Mouse (Mus musculus): ENCODE results near the gene AI464131. TPM values are rescaled to one million over a fixed set of nuclear protein-coding genes. Genes with fewer than 3 reads are reported as not detected.

The AI464131 gene
- polyA plus RNA-seq, 1 experiment from 2014 or later = 9.3 TPM

DNA sequence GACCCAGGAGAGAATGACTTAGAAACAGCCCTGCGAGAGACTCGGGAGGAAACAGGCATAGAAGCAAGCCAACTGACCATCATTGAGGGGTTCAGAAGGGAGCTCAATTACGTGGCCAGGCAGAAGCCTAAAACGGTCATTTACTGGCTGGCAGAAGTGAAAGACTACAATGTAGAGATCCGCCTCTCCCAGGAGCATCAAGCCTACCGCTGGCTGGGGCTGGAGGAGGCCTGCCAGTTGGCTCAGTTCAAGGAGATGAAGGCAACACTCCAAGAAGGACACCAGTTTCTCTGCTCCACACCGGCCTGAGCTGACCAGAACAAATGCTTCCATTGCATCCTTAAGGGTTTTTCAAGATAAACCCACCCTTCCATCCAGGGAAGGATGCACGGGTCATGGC, 22.6 kb downstream of the AI464131 start:
- Histone ChIP-seq H3K36me3 (ENCODE audit: insufficient read depth, low read length) (peaks cover 2% of the 10 kb centered on the region; the same call in 1 of the 2 replicates), H3K9ac (replicated peaks; ENCODE audit: low read length) (no peak overlapping the region), H3K27ac (ENCODE audit: low read length) (no peak overlapping the region), H3K4me3 (ENCODE audit: low read length) (no peak overlapping the region), H3K27me3 (ENCODE audit: insufficient read depth, low read length) (no peaks in the 10 kb centered on the region), H3K9me3 (ENCODE audit: low read length) (no peaks in the 10 kb centered on the region), H3K4me2 (replicated peaks; ENCODE audit: low read depth, low read length) (no peak overlapping the region), H3K4me1 (ENCODE audit: insufficient read depth, low read length) (peaks cover 8% of the 10 kb centered on the region)
- WGBS = 84% methylated on average over 8 of the region's 8 CpGs
- ATAC-seq (ENCODE audit: low FRiP score, low TSS enrichment) = no peak

- Histone ChIP-seq H3K4me2 (replicated peaks; ENCODE audit: low read depth, low read length) (no peak overlapping the region), H3K4me1 (ENCODE audit: insufficient read depth, low read length) (peaks cover 8% of the 10 kb centered on the region), H3K27ac (ENCODE audit: low read length) (no peak overlapping the region), H3K4me3 (ENCODE audit: low read length) (no peak overlapping the region), H3K27me3 (ENCODE audit: insufficient read depth, low read length) (no peaks in the 10 kb centered on the region), H3K9ac (replicated peaks; ENCODE audit: low read length) (no peak overlapping the region), H3K36me3 (ENCODE audit: insufficient read depth, low read length) (peaks cover 2% of the 10 kb centered on the region; the same call in 1 of the 2 replicates), H3K9me3 (ENCODE audit: low read length) (no peaks in the 10 kb centered on the region)
- 83% methylated on average over 1 of the region's 1 CpGs for WGBS
- ATAC-seq (ENCODE audit: low FRiP score, low TSS enrichment) = no peak
Measured at GRCm38 (mm10) chr4:41479456-41479804, 23.4 kb downstream of the AI464131 start.

DNA sequence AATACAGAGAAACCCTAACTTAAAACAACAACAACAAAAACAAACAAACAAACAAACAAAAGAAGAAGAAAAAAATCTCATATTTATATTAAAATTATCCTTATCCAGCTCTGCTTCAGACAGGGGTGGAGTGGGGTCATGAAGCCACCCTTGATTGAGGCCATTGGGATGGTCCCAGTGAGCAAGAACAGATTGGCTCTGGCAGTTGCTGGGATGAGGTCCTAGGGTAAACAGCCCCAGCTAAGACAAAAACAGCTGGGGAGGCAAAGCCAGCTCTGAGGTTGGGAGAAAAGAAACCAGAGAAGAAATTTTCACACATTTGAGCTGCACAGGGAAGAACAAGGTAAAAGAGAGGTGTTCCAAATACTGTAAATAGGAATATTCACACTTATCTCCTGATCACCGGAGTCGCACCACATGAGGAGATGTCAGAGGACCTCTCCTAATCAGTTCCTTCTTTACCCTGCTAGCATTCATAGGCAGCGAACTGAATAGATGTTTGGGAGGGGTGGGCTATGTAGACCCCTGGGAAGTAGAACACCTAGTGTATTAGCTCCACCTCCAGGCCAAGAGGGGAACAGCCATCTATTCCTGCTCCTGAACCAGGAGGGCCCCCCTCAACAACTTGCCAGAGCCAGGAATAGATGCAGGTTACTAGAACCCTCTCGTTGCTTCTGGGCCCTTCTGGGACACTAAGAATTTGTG, 24.0 kb downstream of the AI464131 start:
- H3K4me2 ChIP-seq (replicated peaks; ENCODE audit: low read depth, low read length) = no peak overlapping the region
- ATAC-seq (ENCODE audit: low FRiP score, low TSS enrichment) = no peak
- no peaks in the 10 kb centered on the region for H3K27me3 ChIP-seq (ENCODE audit: insufficient read depth, low read length)
- no peak overlapping the region for H3K4me3 ChIP-seq (ENCODE audit: low read length)
- peaks cover 2% of the 10 kb centered on the region; the same call in 1 of the 2 replicates for H3K36me3 ChIP-seq (ENCODE audit: insufficient read depth, low read length)
- H3K9ac ChIP-seq (replicated peaks; ENCODE audit: low read length) = no peak overlapping the region
- no peaks in the 10 kb centered on the region for H3K9me3 ChIP-seq (ENCODE audit: low read length)
- peaks cover 8% of the 10 kb centered on the region for H3K4me1 ChIP-seq (ENCODE audit: insufficient read depth, low read length)
- H3K27ac ChIP-seq (ENCODE audit: low read length) = no peak overlapping the region
- WGBS = 80% methylated on average over 4 of the region's 4 CpGs

DNA sequence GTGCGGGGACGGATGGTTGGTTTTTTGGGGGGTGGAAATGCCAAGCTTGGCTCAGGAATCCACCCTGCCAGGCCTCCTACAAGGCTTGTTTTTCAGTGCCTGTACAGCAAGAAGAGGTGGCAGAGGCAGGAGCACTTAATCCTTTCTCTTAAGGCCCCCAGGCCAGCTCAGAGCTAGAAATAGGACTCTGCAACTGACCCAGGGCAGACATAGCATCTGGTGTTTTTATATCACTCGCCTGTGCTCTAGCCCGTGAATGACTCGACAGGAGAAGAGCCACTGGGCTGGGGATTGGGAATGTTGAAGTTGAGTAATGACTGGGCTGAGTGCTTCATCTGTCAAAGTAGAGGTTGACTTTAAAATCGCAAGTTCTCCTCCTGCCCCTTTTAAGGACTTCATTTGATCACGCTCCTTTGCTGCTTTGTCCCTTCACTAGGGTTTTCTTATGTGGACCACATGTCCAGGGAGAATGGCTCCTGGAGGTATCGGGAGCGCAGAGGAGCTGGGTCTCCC, 25.2 kb downstream of the AI464131 start:
- Histone ChIP-seq H3K9me3 (ENCODE audit: low read length) (no peaks in the 10 kb centered on the region), H3K4me2 (replicated peaks; ENCODE audit: low read depth, low read length) (no peak overlapping the region), H3K27ac (ENCODE audit: low read length) (no peak overlapping the region), H3K36me3 (ENCODE audit: insufficient read depth, low read length) (peaks cover 2% of the 10 kb centered on the region; the same call in 1 of the 2 replicates), H3K9ac (replicated peaks; ENCODE audit: low read length) (no peak overlapping the region), H3K27me3 (ENCODE audit: insufficient read depth, low read length) (no peaks in the 10 kb centered on the region), H3K4me1 (ENCODE audit: insufficient read depth, low read length) (peaks cover 8% of the 10 kb centered on the region), H3K4me3 (ENCODE audit: low read length) (no peak overlapping the region)
- ATAC-seq (ENCODE audit: low FRiP score, low TSS enrichment) = no peak
- 72% methylated on average over 9 of the region's 9 CpGs for WGBS

DNA sequence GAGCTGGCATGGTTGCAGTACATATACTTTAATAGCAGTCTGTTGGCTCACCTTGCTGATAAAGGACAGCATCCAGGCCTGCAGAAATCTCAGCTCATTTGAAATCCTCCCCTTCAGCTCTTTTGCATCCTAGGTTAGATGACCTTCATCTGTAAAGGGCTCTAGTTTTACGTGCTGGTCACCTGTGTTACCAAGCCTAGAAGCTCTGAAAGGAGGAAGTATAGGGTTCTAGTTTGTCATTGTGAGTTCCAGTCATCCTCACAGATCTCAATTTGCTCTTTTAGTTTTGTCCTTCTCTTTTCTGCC, 31.5 kb downstream of the AI464131 start:
- H3K9ac ChIP-seq (replicated peaks; ENCODE audit: low read length) = no peak overlapping the region
- WGBS = 86% methylated on average over 1 of the region's 1 CpGs
- no peak for ATAC-seq (ENCODE audit: low FRiP score, low TSS enrichment)

DNA sequence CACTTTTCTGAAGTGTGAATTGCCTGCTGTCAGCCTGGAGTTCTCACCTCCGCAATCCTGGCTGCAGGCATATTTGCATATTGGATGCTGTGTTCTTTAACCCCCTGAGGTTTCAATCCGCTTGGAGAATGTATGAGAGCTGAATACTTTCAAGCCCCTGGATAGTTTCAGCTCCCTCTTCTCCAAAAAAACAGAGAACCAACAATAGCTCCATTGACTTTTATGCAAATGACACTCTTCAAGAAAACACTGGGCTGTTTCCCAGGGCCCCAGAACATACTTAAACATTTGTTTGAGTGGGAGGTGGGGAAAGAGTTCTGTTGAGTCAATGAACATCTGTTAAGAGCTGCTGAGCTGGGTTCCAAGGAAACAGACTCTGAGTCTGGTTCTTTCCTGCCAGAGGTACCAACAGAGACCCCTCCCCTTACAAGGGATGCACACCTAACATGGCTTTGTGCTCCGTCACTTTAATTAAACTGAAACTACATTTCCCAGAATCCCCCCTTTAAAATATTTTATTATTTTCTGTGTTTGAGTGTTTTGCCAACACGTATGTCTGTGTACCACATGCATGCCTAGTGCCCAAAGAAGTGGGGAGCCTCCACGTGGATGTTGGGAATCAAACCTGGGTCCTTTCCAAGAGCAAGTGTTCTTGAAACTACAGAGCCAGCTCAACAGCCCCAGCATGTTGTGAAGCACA, 32.0 kb downstream of the AI464131 start:
- whole genome bisulfite sequencing = 54% methylated on average over 5 of the region's 5 CpGs
- H3K4me1 ChIP-seq (ENCODE audit: insufficient read depth, low read length) = peaks cover 2% of the 10 kb centered on the region; the same call in 1 of the 2 replicates
- no peaks in the 10 kb centered on the region for H3K27me3 ChIP-seq (ENCODE audit: insufficient read depth, low read length)
- no peaks in the 10 kb centered on the region for H3K36me3 ChIP-seq (ENCODE audit: insufficient read depth, low read length)
- H3K9ac ChIP-seq (replicated peaks; ENCODE audit: low read length) = no peak overlapping the region
- ATAC-seq (ENCODE audit: low FRiP score, low TSS enrichment) = no peak
- no peak overlapping the region for H3K4me3 ChIP-seq (ENCODE audit: low read length)
- H3K4me2 ChIP-seq (replicated peaks; ENCODE audit: low read depth, low read length) = no peak overlapping the region
- no peaks in the 10 kb centered on the region for H3K9me3 ChIP-seq (ENCODE audit: low read length)
- no peak overlapping the region for H3K27ac ChIP-seq (ENCODE audit: low read length)

More for the DNA sequence above, 31.5 kb downstream of the AI464131 start:
- H3K36me3 ChIP-seq (ENCODE audit: insufficient read depth, low read length) = no peaks in the 10 kb centered on the region
- no peak overlapping the region for H3K27ac ChIP-seq (ENCODE audit: low read length)
- H3K4me3 ChIP-seq (ENCODE audit: low read length) = no peak overlapping the region
- H3K4me1 ChIP-seq (ENCODE audit: insufficient read depth, low read length) = no peaks in the 10 kb centered on the region
- H3K4me2 ChIP-seq (replicated peaks; ENCODE audit: low read depth, low read length) = no peak overlapping the region
- no peaks in the 10 kb centered on the region for H3K9me3 ChIP-seq (ENCODE audit: low read length)
- H3K27me3 ChIP-seq (ENCODE audit: insufficient read depth, low read length) = no peaks in the 10 kb centered on the region

GRCm38 (mm10) chr4:41470051-41470683, 32.7 kb downstream of the AI464131 start:
- 65% methylated on average over 7 of the region's 7 CpGs for WGBS
- Histone ChIP-seq H3K27me3 (ENCODE audit: insufficient read depth, low read length) (no peaks in the 10 kb centered on the region), H3K9me3 (ENCODE audit: low read length) (no peaks in the 10 kb centered on the region), H3K27ac (ENCODE audit: low read length) (no peak overlapping the region), H3K4me3 (ENCODE audit: low read length) (no peak overlapping the region), H3K9ac (replicated peaks; ENCODE audit: low read length) (no peak overlapping the region), H3K4me2 (replicated peaks; ENCODE audit: low read depth, low read length) (no peak overlapping the region), H3K36me3 (ENCODE audit: insufficient read depth, low read length) (no peaks in the 10 kb centered on the region), H3K4me1 (ENCODE audit: insufficient read depth, low read length) (peaks cover 8% of the 10 kb centered on the region; the same call in 1 of the 2 replicates)
- no peak for ATAC-seq (ENCODE audit: low FRiP score, low TSS enrichment)

DNA sequence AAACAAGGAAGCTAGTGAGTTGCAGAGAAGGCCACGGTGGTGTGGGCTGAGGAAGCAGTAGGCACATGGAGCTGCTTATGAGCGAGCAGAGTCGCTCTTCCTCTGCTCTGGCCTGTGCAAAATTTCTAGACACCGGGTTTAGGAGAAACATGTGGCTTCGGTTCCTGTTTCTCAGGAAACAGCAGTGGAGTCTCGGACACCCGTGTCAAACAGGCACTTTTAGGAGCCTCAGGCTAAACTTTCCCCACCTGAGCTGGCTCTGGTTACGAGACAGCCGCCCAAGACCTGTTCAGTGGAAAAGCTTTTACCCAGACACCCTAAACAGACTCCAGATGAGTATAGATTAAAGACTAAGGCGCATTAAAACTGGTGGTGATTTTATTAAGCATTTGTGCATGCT, 33.7 kb downstream of the AI464131 start:
- WGBS = 70% methylated on average over 10 of the region's 10 CpGs
- ATAC-seq (ENCODE audit: low FRiP score, low TSS enrichment) = no peak

GRCm38 (mm10) chr4:41468396-41469080, 34.3 kb downstream of the AI464131 start:
- Histone ChIP-seq H3K4me1 (ENCODE audit: insufficient read depth, low read length) (peaks cover 12% of the 10 kb centered on the region), H3K36me3 (ENCODE audit: insufficient read depth, low read length) (no peaks in the 10 kb centered on the region), H3K27ac (ENCODE audit: low read length) (no peak overlapping the region), H3K4me3 (ENCODE audit: low read length) (no peak overlapping the region), H3K9me3 (ENCODE audit: low read length) (no peaks in the 10 kb centered on the region), H3K9ac (replicated peaks; ENCODE audit: low read length) (no peak overlapping the region), H3K27me3 (ENCODE audit: insufficient read depth, low read length) (no peaks in the 10 kb centered on the region), H3K4me2 (replicated peaks; ENCODE audit: low read depth, low read length) (no peak overlapping the region)
- 55% methylated on average over 17 of the region's 17 CpGs for WGBS
- ATAC-seq (ENCODE audit: low FRiP score, low TSS enrichment) = no peak

More for the DNA sequence above, 33.7 kb downstream of the AI464131 start:
- Histone ChIP-seq H3K4me3 (ENCODE audit: low read length) (no peak overlapping the region), H3K4me1 (ENCODE audit: insufficient read depth, low read length) (peaks cover 8% of the 10 kb centered on the region; the same call in 1 of the 2 replicates), H3K36me3 (ENCODE audit: insufficient read depth, low read length) (no peaks in the 10 kb centered on the region), H3K9me3 (ENCODE audit: low read length) (no peaks in the 10 kb centered on the region), H3K9ac (replicated peaks; ENCODE audit: low read length) (no peak overlapping the region), H3K4me2 (replicated peaks; ENCODE audit: low read depth, low read length) (no peak overlapping the region), H3K27me3 (ENCODE audit: insufficient read depth, low read length) (no peaks in the 10 kb centered on the region), H3K27ac (ENCODE audit: low read length) (no peak overlapping the region)

All from kidney, embryonic 16.5 days (tissue).